Mouse (Mus musculus): ENCODE results near the gene Tcl1b1. TPM values are rescaled to one million over a fixed set of nuclear protein-coding genes. Genes with fewer than 3 reads are reported as not detected.
"Not testable (repeated sequence)": the region's sequence is repeated elsewhere in the genome, so short reads cannot be mapped to it uniquely, and the experiment has no call there.

Gene Tcl1b1
- polyA plus RNA-seq, 1 experiment: not detected

DNA sequence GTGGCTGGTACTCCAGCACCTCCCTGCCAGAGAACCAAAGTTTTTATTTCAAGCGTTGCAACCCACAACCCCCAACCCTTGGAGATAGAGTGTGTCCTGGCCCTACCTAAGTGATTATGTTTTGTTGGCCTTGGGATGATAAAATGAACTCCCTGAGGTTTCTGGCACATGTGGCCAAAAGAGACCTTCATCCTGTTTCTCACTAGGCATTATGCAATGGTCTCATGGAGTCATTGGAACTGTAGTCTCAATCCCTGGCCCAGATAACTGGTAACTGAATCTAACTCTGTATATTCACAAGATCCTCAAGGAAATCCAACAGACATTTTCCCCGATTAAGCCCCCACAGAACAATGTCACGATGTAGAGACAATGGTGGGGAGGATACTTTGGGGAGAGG is 16.4 kb upstream of the Tcl1b1 start:
- H3K4me3 ChIP-seq (ENCODE audit: insufficient read depth, low read length): no peak overlapping the region
- H3K27ac ChIP-seq (ENCODE audit: insufficient read depth, low read length): no peak overlapping the region
- TF ChIP-seq CTCF (IDR thresholded peaks at IDR 0.05; ENCODE audit: extremely low read depth, insufficient read depth, low read length) (no peak), POLR2A (IDR thresholded peaks at IDR 0.05; ENCODE audit: extremely low read depth, insufficient read depth, low read length) (no peak)
- H3K4me1 ChIP-seq (ENCODE audit: control insufficient read depth, insufficient read depth, low read length): no peaks in the 10 kb centered on the region

DNA sequence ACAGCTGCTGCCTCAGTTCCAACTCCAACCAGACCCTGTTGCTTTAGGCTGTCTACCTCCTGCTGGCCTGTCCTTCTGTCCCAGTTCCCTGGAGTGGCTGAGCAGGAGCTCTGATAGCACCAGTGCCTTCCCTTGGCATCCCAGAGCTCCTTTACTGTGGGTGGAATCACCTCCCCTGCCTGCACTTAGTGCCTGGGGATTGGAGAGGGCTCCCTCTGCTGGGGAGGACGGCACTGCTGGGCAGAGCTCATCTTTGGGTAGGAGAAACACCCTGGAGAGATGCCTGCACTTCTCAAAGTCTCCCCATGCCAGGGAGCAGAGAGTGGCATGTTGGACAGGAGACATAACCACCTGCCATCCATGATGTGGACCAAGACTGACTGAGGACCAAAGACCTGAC is 14.6 kb upstream of the Tcl1b1 start:
- H3K4me1 ChIP-seq (ENCODE audit: control insufficient read depth, insufficient read depth, low read length); H3K4me3 ChIP-seq (ENCODE audit: insufficient read depth, low read length); H3K27ac ChIP-seq (ENCODE audit: insufficient read depth, low read length): not testable (repeated sequence)

DNA sequence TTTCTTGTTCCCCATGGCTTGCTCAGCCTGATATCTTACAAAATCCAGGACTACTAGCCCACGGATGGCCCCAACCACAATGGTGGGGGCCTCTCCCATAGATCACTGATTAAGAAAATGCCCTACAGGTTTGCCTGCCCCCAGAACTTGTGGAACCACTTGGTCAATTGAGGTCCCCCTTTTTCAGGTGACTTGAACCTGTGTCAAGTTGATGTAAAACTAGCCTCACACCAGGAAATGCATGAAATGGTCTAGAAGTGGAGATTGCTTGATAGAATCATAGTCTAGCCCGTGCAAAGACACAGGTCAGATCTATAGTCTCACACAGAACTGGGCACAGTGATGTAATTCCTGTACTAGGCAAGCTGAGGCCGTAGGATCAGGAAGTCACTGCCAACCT is 13.8 kb upstream of the Tcl1b1 start, which contains the start of gene Tcl1b2:
Gene Tcl1b2, plus strand, starts transcription at position 301 of the 400 bp plus-strand sequence.
- Histone ChIP-seq H3K4me3 (ENCODE audit: insufficient read depth, low read length) (no peak within 1 kb of the TSS), H3K4me1 (ENCODE audit: control insufficient read depth, insufficient read depth, low read length) (no peaks in the 10 kb centered on the region), H3K27ac (ENCODE audit: insufficient read depth, low read length) (no peak within 1 kb of the TSS)
- TF ChIP-seq CTCF (IDR thresholded peaks at IDR 0.05; ENCODE audit: extremely low read depth, insufficient read depth, low read length): no peak
- no peak for TF ChIP-seq POLR2A (IDR thresholded peaks at IDR 0.05; ENCODE audit: extremely low read depth, insufficient read depth, low read length)

DNA sequence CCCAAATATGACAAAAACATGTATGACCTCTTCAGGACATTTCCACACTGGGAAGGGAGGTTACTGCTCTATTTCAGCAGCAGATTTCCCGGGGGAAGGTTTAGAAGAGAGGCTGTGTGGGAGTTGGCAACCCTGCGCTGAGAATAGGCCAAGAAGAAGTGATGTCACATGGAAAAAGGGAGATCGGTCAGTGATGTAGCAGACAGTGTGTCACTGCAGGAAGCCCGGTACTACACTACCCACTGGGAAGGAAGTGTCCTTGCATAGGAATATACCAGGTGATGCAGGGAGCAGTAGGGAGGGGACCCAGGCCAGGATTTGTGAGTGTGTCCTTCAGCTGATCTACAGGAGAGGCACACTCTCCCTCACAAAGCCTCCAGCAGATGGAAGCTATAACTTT is 4.2 kb upstream of the Tcl1b1 start:
- H3K4me3 ChIP-seq (ENCODE audit: insufficient read depth, low read length); H3K27ac ChIP-seq (ENCODE audit: insufficient read depth, low read length); H3K4me1 ChIP-seq (ENCODE audit: control insufficient read depth, insufficient read depth, low read length): not testable (repeated sequence)

DNA sequence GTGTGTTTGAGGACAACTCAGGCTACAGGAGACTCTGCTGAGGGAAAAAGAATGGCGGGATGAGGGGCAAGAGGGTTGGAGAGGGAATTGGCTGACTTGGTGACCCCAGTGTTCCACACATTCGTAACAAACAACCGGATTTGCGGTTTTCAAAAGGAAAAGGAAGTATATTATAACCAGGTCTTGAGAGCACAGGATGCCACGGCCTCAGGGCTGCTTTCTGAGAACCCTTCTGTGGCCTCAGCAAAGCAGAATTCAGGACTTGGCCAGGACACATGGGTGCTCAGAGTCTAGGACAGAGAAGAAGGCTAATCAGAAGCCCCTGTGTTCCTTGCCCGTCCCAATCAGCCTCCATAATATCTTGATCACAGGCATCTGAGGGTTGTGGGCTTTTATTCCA is 648 bp upstream of the Tcl1b1 start:
- no peak overlapping the region for H3K27ac ChIP-seq (ENCODE audit: insufficient read depth, low read length)
- TF ChIP-seq CTCF (IDR thresholded peaks at IDR 0.05; ENCODE audit: extremely low read depth, insufficient read depth, low read length) (no peak), POLR2A (IDR thresholded peaks at IDR 0.05; ENCODE audit: extremely low read depth, insufficient read depth, low read length) (no peak)
- no peak overlapping the region for H3K4me3 ChIP-seq (ENCODE audit: insufficient read depth, low read length)
- no peaks in the 10 kb centered on the region for H3K4me1 ChIP-seq (ENCODE audit: control insufficient read depth, insufficient read depth, low read length)

DNA sequence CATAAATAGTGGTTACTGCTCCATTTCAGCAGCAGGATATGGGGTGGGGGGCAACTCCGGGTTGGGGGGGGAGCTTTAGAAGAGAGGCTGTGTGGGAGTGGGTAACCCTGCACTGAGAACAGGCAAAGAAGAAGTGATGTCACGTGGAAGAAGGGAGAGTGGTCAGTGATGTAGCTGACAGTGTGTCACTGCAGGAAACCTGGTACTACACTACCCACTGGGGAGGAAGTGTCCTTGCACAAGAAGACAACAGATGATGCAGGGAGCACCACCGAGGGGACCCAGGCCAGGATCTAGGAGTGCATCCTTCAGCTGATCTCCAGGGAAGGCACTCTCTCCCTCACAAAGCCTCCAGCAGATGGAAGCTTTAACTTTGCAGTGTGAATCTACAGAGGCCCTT is 7.2 kb downstream of the Tcl1b1 start:
- no peak overlapping the region for H3K27ac ChIP-seq (ENCODE audit: insufficient read depth, low read length)
- TF ChIP-seq POLR2A (IDR thresholded peaks at IDR 0.05; ENCODE audit: extremely low read depth, insufficient read depth, low read length) (no peak), CTCF (IDR thresholded peaks at IDR 0.05; ENCODE audit: extremely low read depth, insufficient read depth, low read length) (no peak)
- no peaks in the 10 kb centered on the region for H3K4me1 ChIP-seq (ENCODE audit: control insufficient read depth, insufficient read depth, low read length)
- H3K4me3 ChIP-seq (ENCODE audit: insufficient read depth, low read length): no peak overlapping the region

DNA sequence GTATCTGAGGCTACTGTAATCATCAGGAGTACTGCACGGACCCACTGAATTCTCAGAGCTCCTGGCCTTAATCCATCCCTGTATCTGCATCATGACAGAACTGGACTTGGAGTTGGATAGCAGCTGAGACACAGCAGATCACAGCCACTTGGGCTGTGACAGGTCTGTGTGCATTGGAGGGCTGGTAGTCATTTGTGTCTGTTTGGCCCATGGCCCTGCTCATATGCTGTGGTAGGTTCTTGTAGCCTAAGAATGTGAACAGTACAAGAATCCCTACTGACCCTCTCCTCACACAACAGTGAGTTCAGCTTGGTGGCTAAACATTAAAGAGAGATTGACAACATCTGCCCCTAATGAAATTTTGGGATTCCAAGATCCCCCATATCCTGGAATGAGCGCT is 13.9 kb downstream of the Tcl1b1 start:
- Histone ChIP-seq H3K4me3 (ENCODE audit: insufficient read depth, low read length) (no peak overlapping the region), H3K27ac (ENCODE audit: insufficient read depth, low read length) (no peak overlapping the region), H3K4me1 (ENCODE audit: control insufficient read depth, insufficient read depth, low read length) (no peaks in the 10 kb centered on the region)
- TF ChIP-seq CTCF (IDR thresholded peaks at IDR 0.05; ENCODE audit: extremely low read depth, insufficient read depth, low read length) (no peak), POLR2A (IDR thresholded peaks at IDR 0.05; ENCODE audit: extremely low read depth, insufficient read depth, low read length) (no peak)

DNA sequence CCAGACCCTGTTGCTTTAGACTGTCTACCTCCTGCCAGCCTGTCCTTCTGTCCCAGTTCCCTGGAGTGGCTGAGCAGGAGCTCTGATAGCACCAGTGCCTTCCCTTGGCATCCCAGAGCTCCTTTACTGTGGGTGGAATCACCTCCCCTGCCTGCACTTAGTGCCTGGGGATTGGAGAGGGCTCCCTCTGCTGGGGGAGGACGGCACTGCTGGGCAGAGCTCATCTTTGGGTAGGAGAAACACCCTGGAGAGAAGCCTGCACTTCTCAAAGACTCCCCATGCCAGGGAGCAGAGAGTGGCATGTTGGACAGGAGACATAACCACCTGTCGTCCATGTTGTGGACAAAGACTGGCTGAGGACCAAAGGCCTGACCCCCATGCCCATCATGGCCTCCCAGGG is 14.8 kb downstream of the Tcl1b1 start:
- not testable (repeated sequence) for H3K27ac ChIP-seq (ENCODE audit: insufficient read depth, low read length); H3K4me3 ChIP-seq (ENCODE audit: insufficient read depth, low read length); H3K4me1 ChIP-seq (ENCODE audit: control insufficient read depth, insufficient read depth, low read length)

DNA sequence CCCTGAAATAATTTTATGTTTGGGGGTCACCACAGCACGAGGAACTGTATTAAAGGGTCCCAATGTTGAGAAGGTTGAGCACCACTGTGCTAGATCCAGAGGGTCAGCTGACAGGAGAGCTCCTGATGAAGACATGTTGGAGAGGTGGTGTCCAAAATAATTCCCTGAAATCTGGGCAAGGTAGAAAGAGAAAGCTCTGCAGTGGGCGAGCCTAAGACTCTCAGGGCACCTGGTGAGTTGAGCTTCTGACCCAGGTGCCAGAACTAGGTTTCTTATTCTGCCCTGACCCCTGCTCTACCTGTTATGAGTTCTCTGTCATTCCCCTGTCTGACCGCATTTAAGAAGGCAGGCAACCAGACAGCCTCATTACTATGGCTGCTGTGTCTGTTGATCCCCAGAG is 16.6 kb downstream of the Tcl1b1 start, which contains the start of gene Tcl1b5:
Gene Tcl1b5, plus strand, starts transcription at position 301 of the 400 bp plus-strand sequence.
- H3K4me3 ChIP-seq (ENCODE audit: insufficient read depth, low read length); H3K4me1 ChIP-seq (ENCODE audit: control insufficient read depth, insufficient read depth, low read length): not testable (repeated sequence)

DNA sequence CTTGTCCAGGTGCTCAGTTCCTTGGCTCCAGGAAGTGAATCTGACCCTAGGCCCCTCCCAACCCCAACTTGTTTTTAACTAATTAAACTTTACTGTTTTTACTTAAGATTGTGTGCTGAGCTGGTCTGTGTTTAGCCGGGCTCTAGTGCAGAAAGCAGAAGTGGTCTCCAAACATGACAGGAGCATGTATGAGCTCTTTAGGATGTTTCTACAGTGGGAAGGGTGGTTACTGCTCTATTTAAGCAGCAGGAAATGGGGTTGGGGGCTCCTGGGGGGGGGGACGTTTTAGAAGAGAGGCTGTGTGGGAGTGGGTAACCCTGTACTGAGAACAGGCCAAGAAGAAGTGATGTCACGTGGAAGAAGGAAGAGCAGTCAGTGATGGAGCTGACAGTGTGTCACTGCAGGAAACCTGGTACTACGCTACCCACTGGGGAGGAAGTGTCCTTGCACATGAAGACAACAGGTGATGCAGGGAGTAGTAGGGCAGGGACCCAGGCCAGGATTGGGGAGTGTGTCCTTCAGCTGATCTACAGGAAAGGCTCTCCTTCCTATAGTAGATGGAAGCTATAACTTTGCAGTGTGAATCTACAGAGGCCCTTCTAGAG is 21.7 kb downstream of the Tcl1b1 start:
- not testable (repeated sequence) for H3K27ac ChIP-seq (ENCODE audit: insufficient read depth, low read length); H3K4me1 ChIP-seq (ENCODE audit: control insufficient read depth, insufficient read depth, low read length); H3K4me3 ChIP-seq (ENCODE audit: insufficient read depth, low read length)

More for the DNA sequence above, 16.6 kb downstream of the Tcl1b1 start, which contains the start of gene Tcl1b5:
- not testable (repeated sequence) for H3K27ac ChIP-seq (ENCODE audit: insufficient read depth, low read length)

DNA sequence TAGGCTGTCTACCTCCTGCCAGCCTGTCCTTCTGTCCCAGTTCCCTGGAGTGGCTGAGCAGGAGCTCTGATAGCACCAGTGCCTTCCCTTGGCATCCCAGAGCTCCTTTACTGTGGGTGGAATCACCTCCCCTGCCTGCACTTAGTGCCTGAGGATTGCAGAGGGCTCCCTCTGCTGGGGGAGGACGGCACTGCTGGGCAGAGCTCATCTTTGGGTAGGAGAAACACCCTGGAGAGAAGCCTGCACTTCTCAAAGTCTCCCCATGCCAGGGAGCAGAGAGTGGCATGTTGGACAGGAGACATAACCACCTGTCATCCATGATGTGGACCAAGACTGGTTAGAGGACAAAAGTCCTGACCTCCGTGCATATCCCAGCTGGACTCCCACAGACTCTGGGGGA is 29.5 kb downstream of the Tcl1b1 start:
- not testable (repeated sequence) for H3K4me3 ChIP-seq (ENCODE audit: insufficient read depth, low read length); H3K4me1 ChIP-seq (ENCODE audit: control insufficient read depth, insufficient read depth, low read length); H3K27ac ChIP-seq (ENCODE audit: insufficient read depth, low read length)

DNA sequence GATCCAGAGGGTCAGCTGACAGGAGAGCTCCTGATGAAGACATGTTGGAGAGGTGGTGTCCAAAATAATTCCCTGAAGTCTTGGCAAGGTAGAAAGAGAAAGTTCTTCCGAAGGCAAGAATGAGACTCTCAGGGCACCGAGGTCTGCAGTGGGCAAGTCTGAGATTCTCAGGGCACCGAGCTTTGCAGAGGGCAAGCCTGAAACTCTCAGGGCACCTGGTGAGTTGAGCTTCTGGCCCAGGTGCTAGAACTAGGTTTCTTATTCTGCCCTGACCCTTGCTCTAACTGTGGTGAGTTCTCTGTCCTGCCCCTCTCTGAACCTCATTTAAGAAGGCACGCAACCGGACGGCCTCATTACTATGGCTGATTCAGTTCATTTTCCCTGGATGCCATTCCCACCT is 31.3 kb downstream of the Tcl1b1 start, which contains the start of gene Tcl1b3:
Gene Tcl1b3, plus strand, starts transcription at position 301 of the 400 bp plus-strand sequence.
- not testable (repeated sequence) for H3K4me3 ChIP-seq (ENCODE audit: insufficient read depth, low read length); H3K4me1 ChIP-seq (ENCODE audit: control insufficient read depth, insufficient read depth, low read length); H3K27ac ChIP-seq (ENCODE audit: insufficient read depth, low read length)

DNA sequence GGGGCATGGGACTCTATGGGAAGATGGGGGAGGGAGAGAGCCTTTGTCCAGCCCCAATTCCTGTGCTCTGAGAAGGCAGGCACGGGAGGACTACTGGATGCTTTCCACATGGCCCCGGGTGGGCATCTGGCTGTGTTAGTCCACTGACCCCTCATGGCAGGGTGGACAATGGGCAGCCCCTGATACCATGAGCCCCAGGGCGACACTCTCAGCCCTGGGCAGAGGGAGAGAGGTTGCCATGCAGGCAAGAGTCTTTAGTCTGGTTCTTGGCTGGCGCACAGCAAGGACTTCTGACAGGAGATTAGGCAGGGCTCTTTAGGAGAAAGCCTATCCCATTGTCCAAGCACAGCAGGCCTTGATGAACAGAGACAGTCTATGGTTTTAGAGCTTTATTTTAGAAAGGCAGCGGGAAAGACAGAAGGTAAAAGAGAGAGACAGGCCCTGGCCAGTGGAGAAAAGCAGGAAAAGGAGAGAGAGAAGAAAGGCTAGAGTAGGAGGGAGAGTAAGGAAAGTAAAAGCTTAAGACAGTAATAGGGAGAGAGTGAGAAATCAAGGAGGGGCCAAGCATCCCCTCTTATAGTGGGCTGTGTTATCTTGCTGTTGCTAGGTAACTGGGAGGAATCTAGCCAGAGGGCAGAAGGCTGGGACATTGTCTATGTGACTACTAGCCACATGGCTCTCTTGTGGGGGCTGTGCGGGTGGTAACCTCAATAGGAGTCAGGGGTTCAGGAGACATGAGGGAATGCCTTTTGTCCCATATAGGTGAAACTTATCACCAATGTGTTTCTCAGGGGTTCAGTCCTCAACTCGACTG is 40.4 kb downstream of the Tcl1b1 start:
- H3K27ac ChIP-seq (ENCODE audit: insufficient read depth, low read length); H3K4me3 ChIP-seq (ENCODE audit: insufficient read depth, low read length): not testable (repeated sequence)

DNA sequence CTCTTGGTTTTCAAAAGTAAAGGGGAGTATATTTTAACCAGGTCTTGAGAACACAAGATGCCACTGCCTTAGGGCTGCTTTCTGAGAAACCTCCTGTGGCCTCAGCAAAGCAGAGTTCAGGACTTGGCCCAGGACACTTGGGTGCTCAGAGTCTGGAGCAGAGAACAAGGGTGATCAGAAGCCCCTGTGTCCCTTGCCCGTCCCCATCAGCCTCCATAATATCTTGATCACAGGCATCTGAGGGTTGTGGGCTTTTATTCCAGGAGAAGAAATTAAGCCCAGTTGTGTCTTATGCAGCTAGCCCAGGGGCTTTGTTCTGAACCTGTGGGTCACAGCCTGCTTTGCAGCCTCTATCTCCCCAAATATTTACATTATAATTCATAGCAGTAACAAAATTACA is 42.2 kb downstream of the Tcl1b1 start, which contains the start of gene Tcl1b4:
Gene Tcl1b4, plus strand, starts transcription at position 301 of the 400 bp plus-strand sequence.
- H3K27ac ChIP-seq (ENCODE audit: insufficient read depth, low read length); H3K4me3 ChIP-seq (ENCODE audit: insufficient read depth, low read length); H3K4me1 ChIP-seq (ENCODE audit: control insufficient read depth, insufficient read depth, low read length): not testable (repeated sequence)

More for the DNA sequence above, 40.4 kb downstream of the Tcl1b1 start:
- not testable (repeated sequence) for H3K4me1 ChIP-seq (ENCODE audit: control insufficient read depth, insufficient read depth, low read length)
